Mouse (Mus musculus) WW6 (cell line): ENCODE measurements around the gene Thsd4.
"Not testable (repeated sequence)": the region's sequence is repeated elsewhere in the genome, so short reads cannot be mapped to it uniquely, and the experiment has no call there.

Source experiments
- DNase-seq: peaks from one replicate; pipeline ENCODE4 v3.0.0-alpha.2; 2013; ENCODE audit warnings: low read depth, low spot score

Gene Thsd4

GRCm38 (mm10) chr9:59947271-59947670, 574.6 kb downstream of the Thsd4 start:
- DNase-seq, result no peak

GRCm38 (mm10) chr9:59945241-59945640, 576.6 kb downstream of the Thsd4 start:
- DNase-seq, result no peak

- no peak for DNase-seq
Observed at GRCm38 (mm10) chr9:59943826-59944225, 578.0 kb downstream of the Thsd4 start.

GRCm38 (mm10) chr9:59942501-59943085, 579.3 kb downstream of the Thsd4 start:
- no peak for DNase-seq

GRCm38 (mm10) chr9:59941885-59942350, 579.9 kb downstream of the Thsd4 start:
- DNase-seq, result no peak

GRCm38 (mm10) chr9:59940913-59941884, 580.6 kb downstream of the Thsd4 start:
- DNase-seq, result no peak

GRCm38 (mm10) chr9:59939691-59940090, 582.2 kb downstream of the Thsd4 start:
- DNase-seq, result no peak

GRCm38 (mm10) chr9:59938529-59938928, 583.3 kb downstream of the Thsd4 start:
- no peak for DNase-seq

GRCm38 (mm10) chr9:59935866-59936265, 586.0 kb downstream of the Thsd4 start:
- not testable (repeated sequence) for DNase-seq

- DNase-seq, result no peak
Observed at GRCm38 (mm10) chr9:59930248-59930647, 591.6 kb downstream of the Thsd4 start.
